Mouse (Mus musculus): ENCODE data around the gene Gm10134. TPM values are rescaled to one million over a fixed set of nuclear protein-coding genes. Genes with fewer than 3 reads are reported as not detected.
A peak's percentile ranks its signal among the peaks of the same experiment; 100 is the strongest.
"Not testable (repeated sequence)": the region's sequence is repeated elsewhere in the genome, so short reads cannot be mapped to it uniquely, and the experiment has no call there.

Gene Gm10134
- polyA plus RNA-seq (2012; rRNA removed), result 0.37 TPM in 1 of 2 replicates, not detected in the other

GRCm38 (mm10) chr2:28505795-28506194 lies at the start of gene Gm10134:
Gene Gm10134, plus strand, starts transcription at chr2:28506095.
- DNase-seq (ENCODE audit: low read depth), result no peak
- TF ChIP-seq CTCF (IDR thresholded peaks at IDR 0.05; ENCODE audit: borderline replicate concordance, extremely low read depth, insufficient read depth, insufficient read length), result no peak

GRCm38 (mm10) chr2:28456616-28457015 lies 49.3 kb upstream of the Gm10134 start:
- TF ChIP-seq CTCF (IDR thresholded peaks at IDR 0.05; ENCODE audit: borderline replicate concordance, extremely low read depth, insufficient read depth, insufficient read length) (no peak), POLR2A (IDR thresholded peaks at IDR 0.05; ENCODE audit: borderline replicate concordance, extremely low read depth, insufficient read depth, insufficient read length, poor library complexity, severe bottlenecking) (no peak)
- DNase-seq (ENCODE audit: low read depth), result peak; percentile 43

- TF ChIP-seq CTCF (IDR thresholded peaks at IDR 0.05; ENCODE audit: borderline replicate concordance, extremely low read depth, insufficient read depth, insufficient read length) (peak; percentile 61; the same call in 1 of the 2 replicates), POLR2A (IDR thresholded peaks at IDR 0.05; ENCODE audit: borderline replicate concordance, extremely low read depth, insufficient read depth, insufficient read length, poor library complexity, severe bottlenecking) (no peak)
Measured at GRCm38 (mm10) chr2:28463919-28464318, 42.0 kb upstream of the Gm10134 start.

DNA sequence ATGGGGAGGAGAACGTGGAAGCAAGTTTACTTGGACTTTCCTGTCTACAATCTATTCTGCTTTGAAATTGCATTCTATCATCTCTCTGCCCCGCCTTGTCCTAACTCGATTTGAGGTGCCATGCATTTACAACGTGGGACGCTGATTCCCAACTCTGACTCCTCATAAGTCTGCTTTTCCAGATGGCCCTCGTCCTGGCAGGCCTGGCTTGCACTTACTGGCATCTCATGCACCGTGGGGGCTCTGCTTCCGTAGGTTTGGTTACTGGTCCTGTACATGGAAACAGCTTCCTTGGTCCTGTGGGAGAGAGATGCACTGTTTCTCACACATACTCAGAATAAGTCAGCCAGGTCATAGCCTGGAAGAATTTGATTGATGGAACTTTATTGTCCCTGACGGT lies 41.0 kb upstream of the Gm10134 start:
- no peak for TF ChIP-seq CTCF (IDR thresholded peaks at IDR 0.05; ENCODE audit: borderline replicate concordance, extremely low read depth, insufficient read depth, insufficient read length)
- TF ChIP-seq POLR2A (IDR thresholded peaks at IDR 0.05; ENCODE audit: borderline replicate concordance, extremely low read depth, insufficient read depth, insufficient read length, poor library complexity, severe bottlenecking), result no peak
- DNase-seq (ENCODE audit: low read depth), result no peak

More at GRCm38 (mm10) chr2:28463919-28464318, 42.0 kb upstream of the Gm10134 start:
- peak; percentile 20 for DNase-seq (ENCODE audit: low read depth)

DNA sequence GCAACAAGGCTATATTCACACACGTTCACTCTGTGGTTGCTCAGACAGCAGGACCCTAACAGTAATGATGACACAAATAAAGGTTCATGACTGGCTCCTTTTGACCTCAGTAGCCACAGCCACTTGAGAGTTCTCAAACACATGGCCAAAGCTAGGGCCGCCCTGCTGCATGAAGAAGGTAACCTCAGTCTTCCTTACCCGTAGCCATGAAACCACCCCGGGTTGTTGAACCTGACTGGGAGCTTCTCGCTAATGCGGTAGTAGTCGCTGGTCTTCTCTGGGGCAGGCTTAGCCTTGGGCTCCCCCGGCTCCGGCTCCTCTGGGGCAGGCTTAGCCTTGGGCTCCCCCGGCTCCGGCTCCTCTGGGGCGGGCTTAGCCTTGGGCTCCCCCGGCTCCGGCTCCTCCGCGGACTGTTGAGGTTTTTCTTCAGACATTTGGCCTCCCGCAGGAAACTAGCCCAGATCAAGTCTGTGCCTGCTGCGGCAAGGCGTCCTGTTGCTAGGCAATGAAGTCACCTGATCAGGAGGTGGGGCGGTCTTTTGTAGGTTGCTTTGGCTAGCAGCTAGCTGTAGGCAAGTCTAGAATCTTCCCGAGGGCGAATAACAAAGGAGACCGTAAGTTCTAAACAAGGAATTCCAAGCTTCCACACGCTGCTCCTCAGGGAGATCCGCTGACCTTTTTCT lies 39.9 kb upstream of the Gm10134 start, which contains the start of gene 1700007K13Rik:
Gene 1700007K13Rik (minus strand): TSS at position 497 of the 683 bp plus-strand sequence.
- TF ChIP-seq POLR2A (IDR thresholded peaks at IDR 0.05; ENCODE audit: borderline replicate concordance, extremely low read depth, insufficient read depth, insufficient read length, poor library complexity, severe bottlenecking) (no peak), CTCF (IDR thresholded peaks at IDR 0.05; ENCODE audit: borderline replicate concordance, extremely low read depth, insufficient read depth, insufficient read length) (no peak)

DNA sequence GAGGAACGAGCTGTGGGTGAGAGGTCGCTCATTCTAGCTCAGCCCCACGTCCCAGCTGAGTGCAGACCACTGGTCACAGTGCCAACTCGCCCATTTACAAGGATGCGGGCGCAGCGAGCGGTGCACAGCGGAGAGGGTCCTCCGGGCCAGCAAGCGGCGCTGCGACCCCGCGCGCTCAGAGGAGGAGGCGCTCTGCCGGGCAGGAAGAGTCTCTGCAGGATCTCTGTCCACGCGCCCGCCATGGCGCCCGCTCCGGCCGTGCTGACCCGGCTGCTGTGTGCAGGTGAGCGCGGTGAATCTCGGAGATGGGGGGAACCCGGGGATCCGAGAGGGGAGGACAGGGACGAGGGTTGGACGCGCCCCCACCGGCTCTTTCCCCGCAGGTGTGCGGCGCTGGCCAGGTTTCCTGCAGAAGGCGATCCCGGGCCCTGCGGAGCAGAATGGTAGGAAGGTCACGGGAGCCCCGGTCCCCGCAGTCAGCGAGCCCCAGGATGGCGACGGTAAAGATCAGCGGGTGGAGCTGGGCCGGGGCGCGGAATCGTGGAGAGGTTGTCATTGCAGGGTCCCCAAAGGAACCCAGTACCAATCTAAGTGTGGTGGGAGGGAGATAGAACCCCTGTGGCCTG lies 37.9 kb upstream of the Gm10134 start, which contains the start of gene Mrps2:
Gene Mrps2 (plus strand): TSS at position 207 of the 626 bp plus-strand sequence.
- TF ChIP-seq POLR2A (IDR thresholded peaks at IDR 0.05; ENCODE audit: borderline replicate concordance, extremely low read depth, insufficient read depth, insufficient read length, poor library complexity, severe bottlenecking) (peak; percentile 88; the same call in 1 of the 2 replicates), CTCF (IDR thresholded peaks at IDR 0.05; ENCODE audit: borderline replicate concordance, extremely low read depth, insufficient read depth, insufficient read length) (peak; percentile 90)
- peak; percentile 95 for DNase-seq (ENCODE audit: low read depth)

More for the DNA sequence above, 39.9 kb upstream of the Gm10134 start, which contains the start of gene 1700007K13Rik:
- peak; percentile 91 for DNase-seq (ENCODE audit: low read depth)

GRCm38 (mm10) chr2:28468486-28469225 lies 37.2 kb upstream of the Gm10134 start:
- DNase-seq (ENCODE audit: low read depth), result no peak
- TF ChIP-seq POLR2A (IDR thresholded peaks at IDR 0.05; ENCODE audit: borderline replicate concordance, extremely low read depth, insufficient read depth, insufficient read length, poor library complexity, severe bottlenecking), result no peak
- TF ChIP-seq CTCF (IDR thresholded peaks at IDR 0.05; ENCODE audit: borderline replicate concordance, extremely low read depth, insufficient read depth, insufficient read length), result no peak

DNA sequence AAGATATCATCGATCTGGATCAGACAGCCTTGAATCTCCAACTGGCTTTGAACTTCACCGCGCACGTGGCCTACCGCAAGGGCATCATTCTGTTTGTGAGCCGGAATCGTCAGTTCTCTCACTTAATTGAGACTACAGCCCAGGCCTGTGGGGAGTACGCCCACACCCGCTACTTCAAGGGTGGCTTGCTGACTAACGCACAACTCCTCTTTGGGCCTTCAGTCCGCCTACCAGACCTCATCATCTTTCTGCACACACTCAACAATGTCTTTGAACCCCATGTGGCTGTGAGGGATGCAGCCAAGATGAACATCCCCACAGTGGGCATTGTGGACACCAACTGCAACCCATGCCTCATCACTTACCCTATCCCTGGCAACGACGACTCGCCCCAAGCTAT lies 36.4 kb upstream of the Gm10134 start:
- TF ChIP-seq POLR2A (IDR thresholded peaks at IDR 0.05; ENCODE audit: borderline replicate concordance, extremely low read depth, insufficient read depth, insufficient read length, poor library complexity, severe bottlenecking) (no peak), CTCF (IDR thresholded peaks at IDR 0.05; ENCODE audit: borderline replicate concordance, extremely low read depth, insufficient read depth, insufficient read length) (no peak)
- DNase-seq (ENCODE audit: low read depth), result no peak

- no peak for DNase-seq (ENCODE audit: low read depth)
- TF ChIP-seq POLR2A (IDR thresholded peaks at IDR 0.05; ENCODE audit: borderline replicate concordance, extremely low read depth, insufficient read depth, insufficient read length, poor library complexity, severe bottlenecking) (no peak), CTCF (IDR thresholded peaks at IDR 0.05; ENCODE audit: borderline replicate concordance, extremely low read depth, insufficient read depth, insufficient read length) (no peak)
Measured at GRCm38 (mm10) chr2:28470591-28470990, 35.3 kb upstream of the Gm10134 start.

GRCm38 (mm10) chr2:28472011-28472410 lies 33.9 kb upstream of the Gm10134 start:
- DNase-seq (ENCODE audit: low read depth), result not testable (repeated sequence)

GRCm38 (mm10) chr2:28477993-28478392 lies 27.9 kb upstream of the Gm10134 start:
- not testable (repeated sequence) for DNase-seq (ENCODE audit: low read depth)

Data from brain, embryonic 14.5 days (tissue).